Mouse (Mus musculus): ENCODE data around the gene Gprc5c.

- TF ChIP-seq POLR2A (IDR thresholded peaks at IDR 0.05; ENCODE audit: borderline replicate concordance, extremely low read depth, low read depth, low read length) (no peak), CTCF (IDR thresholded peaks at IDR 0.05; ENCODE audit: insufficient read depth, low read length) (no peak)
These were observed 6.3 kb upstream of the Gprc5c start for GRCm38 (mm10) chr11:114844464-114845220.

Measured in lung, adult 2 months (tissue).